Mouse (Mus musculus): ENCODE data around the gene Klhl20.
"Not testable (repeated sequence)": the region's sequence is repeated elsewhere in the genome, so short reads cannot be mapped to it uniquely, and the experiment has no call there.

The Klhl20 gene

GRCm38 (mm10) chr1:161130726-161131664 is at the start of gene Klhl20:
Gene Klhl20, minus strand, starts transcription at chr1:161131511.
- peak; percentile 96 for DNase-seq (ENCODE audit: low read depth, low spot score)

DNA sequence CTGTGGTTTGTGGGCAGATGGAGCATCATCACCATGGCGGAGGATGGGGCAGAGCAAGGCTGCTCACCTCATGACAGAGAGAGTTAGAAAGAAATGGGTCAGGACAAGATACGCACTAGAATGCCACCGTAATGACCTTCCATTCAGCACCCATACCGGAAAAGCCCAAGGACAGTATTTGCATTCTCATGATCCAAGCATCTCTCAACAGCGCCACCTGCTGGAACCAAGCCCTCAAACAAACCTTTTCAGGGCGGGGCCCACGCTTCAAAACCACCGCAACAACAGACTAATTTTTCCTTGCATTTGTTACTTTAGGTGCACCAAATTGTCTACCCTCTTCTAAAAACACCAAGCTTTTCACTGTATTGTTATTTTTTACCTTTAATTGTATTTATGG is 49.4 kb upstream of the Klhl20 start:
- DNase-seq (ENCODE audit: low read depth, low spot score): peak; percentile 84

GRCm38 (mm10) chr1:161170651-161171050 is 39.3 kb upstream of the Klhl20 start:
- peak; percentile 85 for DNase-seq (ENCODE audit: low read depth, low spot score)

DNA sequence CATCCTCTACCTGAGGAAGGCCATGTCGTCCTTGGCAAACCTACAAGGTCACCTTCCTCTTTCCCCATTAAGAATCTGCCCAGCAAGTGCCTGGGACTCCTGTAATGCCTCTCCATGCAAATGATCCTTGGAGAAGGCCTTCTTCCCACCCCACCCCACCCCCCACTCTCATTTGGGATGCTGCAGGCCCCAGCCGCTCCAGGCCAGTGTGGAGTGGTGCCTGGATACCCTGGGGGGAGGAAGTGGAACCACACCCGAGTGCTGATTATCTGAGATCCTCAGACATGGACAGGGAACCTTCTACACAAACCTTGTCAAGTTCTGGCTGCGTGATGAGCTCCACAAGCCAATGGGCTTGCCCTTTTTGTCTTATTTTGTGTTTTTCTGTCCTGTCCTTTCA is 29.0 kb upstream of the Klhl20 start:
- DNase-seq (ENCODE audit: low read depth, low spot score): no peak

DNA sequence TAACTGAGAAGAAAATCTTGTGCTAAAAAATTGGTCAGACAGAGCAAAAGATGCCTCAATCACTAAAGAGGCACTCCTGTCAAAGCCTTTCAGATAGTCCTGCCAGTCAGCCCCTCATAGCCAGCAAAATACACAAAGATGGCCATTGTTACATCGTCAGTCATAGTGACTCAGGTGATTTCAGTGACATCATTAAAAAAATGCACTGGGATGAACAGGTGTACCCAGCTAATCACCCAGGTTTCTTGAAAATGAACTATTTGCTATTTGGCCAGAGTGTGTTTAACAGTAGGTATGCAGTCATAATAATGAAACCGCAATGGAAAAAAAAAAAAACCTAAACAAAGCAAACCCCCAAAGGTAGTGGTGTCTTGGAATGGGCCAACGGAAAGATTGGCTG is 27.9 kb upstream of the Klhl20 start, which contains the start of gene Tex50:
Gene Tex50, minus strand, starts transcription at position 101 of the 400 bp plus-strand sequence.
- DNase-seq (ENCODE audit: low read depth, low spot score): no peak

DNA sequence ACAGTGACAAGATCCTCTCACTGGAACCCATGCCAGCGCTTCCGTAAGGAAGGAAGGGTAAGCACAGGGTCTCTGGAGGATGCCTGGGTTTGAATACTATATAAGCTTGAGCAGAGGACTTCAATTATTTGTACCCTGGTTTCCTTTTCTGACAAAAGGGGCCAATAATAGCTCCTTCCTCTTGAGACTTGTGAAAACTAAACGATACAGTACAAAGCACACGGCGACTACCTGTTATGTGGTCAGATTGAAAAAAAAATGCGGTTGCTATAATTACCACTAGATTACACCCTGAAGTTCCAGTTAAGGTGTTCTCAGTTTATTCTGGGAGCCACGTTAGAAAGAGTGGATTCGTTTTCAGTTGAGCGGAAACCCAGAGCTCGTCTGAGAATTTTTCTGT is 25.2 kb upstream of the Klhl20 start:
- DNase-seq (ENCODE audit: low read depth, low spot score): peak; percentile 18

DNA sequence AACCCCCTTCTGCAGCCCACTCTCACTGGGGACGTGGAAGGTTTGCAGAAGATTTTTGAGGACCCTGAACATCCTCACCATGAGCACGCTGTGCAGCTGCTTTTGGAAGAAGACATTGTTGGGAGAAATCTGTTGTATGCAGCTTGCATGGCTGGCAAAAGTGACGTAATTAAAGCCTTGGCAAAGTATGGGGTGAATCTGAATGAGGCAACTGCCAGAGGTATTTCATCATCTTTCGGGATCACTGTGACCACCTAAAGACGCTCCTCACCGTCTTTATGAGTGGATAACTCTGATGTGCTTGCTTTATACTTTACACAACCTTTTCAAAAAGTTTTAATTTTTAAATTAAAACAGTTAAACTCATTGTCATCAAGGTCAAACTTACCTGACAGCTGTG is 19.8 kb upstream of the Klhl20 start:
- no peak for DNase-seq (ENCODE audit: low read depth, low spot score)

DNA sequence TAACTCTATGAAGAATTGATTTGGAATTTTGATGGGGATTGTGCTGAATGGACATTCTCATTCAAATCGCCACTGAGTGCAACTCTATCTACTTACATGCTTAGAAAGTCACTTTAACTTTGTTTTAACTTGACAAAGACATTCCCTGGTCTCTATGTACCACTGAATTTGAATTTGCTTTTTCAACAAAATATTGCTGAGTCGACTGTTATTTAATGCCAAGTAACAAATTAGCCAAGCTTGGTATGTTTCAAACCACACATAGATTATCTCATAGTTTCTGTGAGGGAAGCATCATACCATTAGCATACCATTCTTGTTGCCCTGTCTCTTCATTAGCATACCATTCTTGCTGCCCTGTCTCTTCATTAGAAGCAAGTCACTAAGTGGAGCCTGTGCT is 16.6 kb upstream of the Klhl20 start:
- DNase-seq (ENCODE audit: low read depth, low spot score): no peak

- DNase-seq (ENCODE audit: low read depth, low spot score): not testable (repeated sequence)
Observed at GRCm38 (mm10) chr1:161145611-161146010, 14.3 kb upstream of the Klhl20 start.

- DNase-seq (ENCODE audit: low read depth, low spot score): no peak
Observed at GRCm38 (mm10) chr1:161143216-161143615, 11.9 kb upstream of the Klhl20 start.

GRCm38 (mm10) chr1:161142531-161143159 is 11.3 kb upstream of the Klhl20 start, which contains the start of gene Ankrd45:
Gene Ankrd45, plus strand, starts transcription at chr1:161142691.
- peak; percentile 43 for DNase-seq (ENCODE audit: low read depth, low spot score)

DNA sequence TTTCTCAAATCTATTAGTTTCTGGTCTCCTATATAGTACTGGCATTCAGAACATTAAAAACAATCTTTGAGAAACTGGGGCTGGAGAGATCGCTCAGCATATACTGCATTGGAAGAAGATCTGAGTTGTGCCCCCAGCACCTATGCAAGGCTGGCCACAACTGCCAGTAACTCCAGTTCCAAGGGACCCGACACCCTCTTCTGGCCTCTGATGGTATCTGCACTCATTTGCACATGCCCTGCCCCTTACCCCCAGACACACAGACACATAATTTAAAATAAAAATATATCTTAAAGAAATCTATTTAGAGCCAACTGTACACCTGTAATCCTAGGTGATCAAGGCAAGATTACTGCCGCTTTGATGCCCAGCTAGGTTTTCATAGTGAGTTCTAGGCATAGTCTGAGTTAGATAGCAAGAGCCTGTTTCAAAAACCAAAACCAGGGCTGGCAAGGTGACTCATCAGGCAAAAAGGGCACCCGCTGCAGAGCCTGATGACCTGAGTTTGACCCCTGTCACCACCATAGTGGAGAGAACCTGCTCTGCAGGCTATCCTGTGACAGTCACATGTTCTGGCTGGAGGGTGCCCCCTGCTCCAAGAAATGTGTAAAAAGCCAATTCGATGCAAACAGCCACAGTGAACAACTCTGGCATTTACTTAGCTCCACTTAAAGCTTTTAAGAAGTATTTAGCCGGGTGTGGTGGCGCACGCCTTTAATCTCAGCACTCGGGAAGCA is 8.9 kb upstream of the Klhl20 start:
- peak; percentile 16 for DNase-seq (ENCODE audit: low read depth, low spot score)

- no peak for DNase-seq (ENCODE audit: low read depth, low spot score)
Observed at GRCm38 (mm10) chr1:161139496-161139895, 8.2 kb upstream of the Klhl20 start.

DNA sequence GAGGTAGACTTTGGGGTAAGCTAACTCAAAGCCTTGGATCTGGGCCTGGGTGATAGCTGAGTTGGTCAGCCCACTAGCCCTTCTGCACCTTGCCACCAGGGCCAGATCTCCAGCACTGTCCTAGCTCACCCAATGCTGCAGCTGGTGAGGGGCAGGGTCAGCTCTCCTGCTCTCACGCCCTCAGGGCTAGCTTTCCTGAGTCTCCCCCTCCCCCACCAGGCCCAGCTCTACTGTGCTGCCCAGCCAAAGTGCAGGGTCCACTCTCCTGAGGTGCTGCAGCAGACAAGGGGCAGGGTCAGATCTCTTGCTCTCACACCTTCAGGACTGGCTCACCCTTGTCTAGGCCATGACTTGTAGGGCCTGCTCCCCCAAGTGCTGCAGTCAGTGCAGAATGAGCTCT is 4.8 kb downstream of the Klhl20 start:
- no peak for DNase-seq (ENCODE audit: low read depth, low spot score)

DNA sequence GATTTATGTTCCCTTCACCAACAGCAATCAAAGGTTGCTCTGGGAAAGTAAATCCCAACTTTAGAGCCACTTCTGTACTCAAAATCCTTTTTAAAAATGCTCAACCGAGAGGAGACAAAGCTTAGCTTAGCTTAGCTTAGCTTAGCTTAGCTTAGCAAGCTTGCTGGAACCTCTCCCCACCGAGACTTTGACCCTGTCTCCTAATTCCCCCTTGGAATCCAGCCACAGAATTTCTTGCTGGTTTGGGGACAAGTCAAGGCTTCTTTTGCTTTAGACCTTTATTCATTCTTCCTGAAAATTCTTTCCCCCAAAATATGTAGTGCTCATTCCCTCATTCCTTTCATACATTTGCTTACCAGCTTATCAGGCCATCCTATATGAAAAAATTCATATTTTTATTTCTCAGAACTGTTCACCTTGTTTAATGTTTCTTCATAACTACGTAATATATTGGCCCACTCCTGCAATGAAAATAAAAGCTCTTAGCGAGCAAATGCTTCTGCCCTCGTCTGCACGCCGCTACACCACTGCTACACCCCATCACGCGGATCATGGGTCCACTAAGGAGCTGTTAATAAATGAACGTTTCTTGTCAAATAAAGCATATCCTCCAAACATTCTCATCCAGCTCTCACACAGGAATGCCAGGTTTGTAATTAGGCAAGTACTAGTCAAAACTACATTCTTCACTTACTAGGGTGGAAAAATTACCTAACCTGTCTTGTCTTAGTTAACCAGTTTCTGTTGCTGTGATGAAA is 8.5 kb downstream of the Klhl20 start:
- no peak for DNase-seq (ENCODE audit: low read depth, low spot score)

DNA sequence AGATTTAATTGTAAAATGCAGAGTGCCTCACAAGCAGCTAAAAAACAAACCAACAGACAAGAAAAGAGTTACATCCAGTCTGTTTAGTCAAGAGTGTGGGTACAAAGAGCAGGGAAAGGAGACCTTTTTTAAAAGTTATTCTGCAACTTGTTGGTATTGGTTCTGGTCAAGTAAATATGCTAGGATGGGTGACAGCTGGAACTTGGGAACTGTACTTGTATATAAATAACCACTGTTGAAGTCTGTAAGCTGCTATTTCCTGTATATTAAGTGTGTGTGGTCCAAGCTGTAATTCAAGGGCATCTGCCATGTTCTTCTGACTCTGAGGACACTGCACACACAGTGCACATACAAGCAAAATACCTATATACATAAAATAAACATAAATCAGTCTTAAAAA is 16.7 kb downstream of the Klhl20 start:
- no peak for DNase-seq (ENCODE audit: low read depth, low spot score)

- DNase-seq (ENCODE audit: low read depth, low spot score): no peak
Observed at GRCm38 (mm10) chr1:161109216-161109615, 22.1 kb downstream of the Klhl20 start.

DNA sequence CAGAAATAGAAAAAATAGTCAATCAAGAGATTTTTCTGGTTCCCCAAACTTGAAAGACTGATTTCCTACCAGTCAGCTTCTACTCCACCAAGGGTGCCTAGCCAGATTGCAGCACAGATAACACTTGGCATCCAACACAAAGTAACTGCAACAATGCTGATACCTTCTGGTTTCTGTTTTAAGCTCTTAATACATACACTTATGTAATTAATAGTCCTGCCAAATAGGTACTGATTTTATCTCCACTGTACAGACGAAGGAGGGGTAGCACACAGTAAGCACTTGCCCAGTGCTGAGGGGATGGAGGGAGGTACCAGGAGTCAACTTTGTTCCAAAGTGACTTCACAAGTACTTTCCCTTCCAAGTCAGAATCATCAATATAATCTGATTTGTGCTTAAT is 27.5 kb downstream of the Klhl20 start:
- DNase-seq (ENCODE audit: low read depth, low spot score): no peak

DNA sequence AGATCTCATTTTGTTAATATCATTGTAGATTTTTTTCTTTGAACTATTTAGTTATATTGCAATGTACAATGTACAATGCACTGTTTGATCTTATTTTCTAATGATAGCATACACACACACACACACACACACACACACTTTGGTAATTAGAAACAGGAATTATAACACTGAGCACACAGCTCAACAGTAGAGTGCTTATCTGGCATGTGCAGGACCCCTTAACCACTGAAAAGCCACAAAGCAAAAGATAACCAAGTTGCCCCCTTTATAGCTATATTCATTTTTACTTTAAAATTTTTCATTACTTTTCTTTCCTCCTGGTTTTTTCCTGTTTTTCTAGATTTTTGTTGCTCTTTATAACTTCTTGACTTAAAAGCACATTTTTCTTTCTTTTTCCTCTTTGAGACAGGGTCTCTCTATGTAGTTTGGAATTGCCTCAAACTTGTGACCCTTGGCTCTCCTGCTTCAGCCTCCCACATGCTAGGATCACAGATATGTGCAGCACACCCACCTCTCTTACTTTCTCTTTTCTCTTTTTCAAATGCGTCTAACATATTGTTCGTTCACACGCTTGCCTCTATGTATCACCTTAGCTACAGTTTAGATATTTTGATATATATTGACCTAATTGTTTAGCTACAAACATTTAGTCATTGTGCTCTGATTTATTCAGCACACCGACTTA is 31.4 kb downstream of the Klhl20 start:
- DNase-seq (ENCODE audit: low read depth, low spot score): no peak

DNA sequence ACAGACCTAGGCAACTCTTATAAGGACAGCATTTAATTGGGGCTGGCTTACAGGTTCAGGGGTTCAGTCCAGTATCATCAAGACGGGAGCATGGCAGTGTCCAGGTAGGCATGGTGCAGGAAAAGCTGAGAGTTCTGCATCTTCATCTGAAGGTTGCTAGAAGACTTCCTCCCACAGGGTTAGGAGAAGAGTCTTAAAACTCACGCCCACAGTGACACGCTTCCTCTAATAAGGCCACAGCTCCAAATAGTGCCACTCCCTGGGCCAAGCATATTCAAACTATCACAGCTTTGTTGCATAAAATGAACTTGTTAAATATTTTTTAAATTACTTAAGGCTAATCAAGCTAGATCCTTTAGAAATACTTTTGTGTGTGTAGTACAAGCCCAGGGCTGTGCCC is 54.1 kb downstream of the Klhl20 start:
- no peak for DNase-seq (ENCODE audit: low read depth, low spot score)

GRCm38 (mm10) chr1:161076238-161076637 is 55.1 kb downstream of the Klhl20 start:
- peak; percentile 22 for DNase-seq (ENCODE audit: low read depth, low spot score)

Measured in CD4-positive, CD25-positive, alpha-beta regulatory T cell, adult 2 months (primary cell).